Mouse (Mus musculus): ENCODE data around the gene Prkd1.

Gene Prkd1

GRCm38 (mm10) chr12:50333182-50333581 lies 315.7 kb downstream of the Prkd1 start:
- no peak for DNase-seq

- no peak for DNase-seq
Observed at GRCm38 (mm10) chr12:50314634-50315033, 334.3 kb downstream of the Prkd1 start.

GRCm38 (mm10) chr12:50309276-50309675 lies 339.6 kb downstream of the Prkd1 start:
- DNase-seq = no peak

- no peak for DNase-seq
Observed at GRCm38 (mm10) chr12:50301334-50301733, 347.6 kb downstream of the Prkd1 start.

- DNase-seq = no peak
Observed at GRCm38 (mm10) chr12:50296067-50296466, 352.8 kb downstream of the Prkd1 start.

GRCm38 (mm10) chr12:50295549-50295948 lies 353.3 kb downstream of the Prkd1 start:
- DNase-seq = no peak

- no peak for DNase-seq
Observed at GRCm38 (mm10) chr12:50292834-50293233, 356.1 kb downstream of the Prkd1 start.
